Mouse (Mus musculus) myocyte (in vitro differentiated cells): ENCODE measurements around the gene Plpp7. TPM values are rescaled to one million over a fixed set of nuclear protein-coding genes. Genes with fewer than 3 reads are reported as not detected.

Source experiments
- H3K27me3 ChIP-seq: one replicate; pipeline ENCODE4 v1.6.1; 2011; ENCODE audit not compliant: control insufficient read depth, insufficient read depth, insufficient read length
- H3K36me3 ChIP-seq: one replicate; pipeline ENCODE4 v1.6.1; 2011; ENCODE audit not compliant: control insufficient read depth, insufficient read depth
- H3K4me2 ChIP-seq: one replicate; pipeline ENCODE4 v1.6.1; 2011; ENCODE audit warnings: low read depth, control low read depth
- H3K4me3 ChIP-seq: one replicate; pipeline ENCODE4 v1.5.1; 2011; ENCODE audit warnings: mild to moderate bottlenecking, control low read depth, moderate library complexity
- H3K79me2 ChIP-seq: one replicate; pipeline ENCODE4 v1.6.1; 2011; ENCODE audit not compliant: control insufficient read depth, insufficient read depth
- H3ac ChIP-seq: one replicate; pipeline ENCODE4 v1.6.1; 2011; ENCODE audit not compliant: control insufficient read depth, insufficient read length
- CEBPB ChIP-seq: IDR thresholded peaks from 2 replicates; pipeline ENCODE4 v1.6.1; 2011; ENCODE audit warnings: mild to moderate bottlenecking, moderate library complexity; ENCODE audit not compliant: poor library complexity, insufficient read depth, severe bottlenecking
- E2F4 ChIP-seq: IDR thresholded peaks from one replicate; pipeline ENCODE4 v1.6.1; 2011; ENCODE audit warnings: mild to moderate bottlenecking, control low read depth, moderate library complexity; ENCODE audit not compliant: insufficient read depth
- MAX ChIP-seq: IDR thresholded peaks from one replicate; pipeline ENCODE4 v1.6.1; 2011; ENCODE audit warnings: low read depth, mild to moderate bottlenecking, control low read depth
- MYOD1 ChIP-seq, 3 experiments: IDR thresholded peaks; one replicate each; pipeline ENCODE4 v1.6.1; 2011; ENCODE audit warnings: control low read depth in 2 of 3, low read depth in 2 of 3, mild to moderate bottlenecking in 2 of 3, moderate library complexity in 1 of 3; ENCODE audit not compliant: insufficient read length in 2 of 3, control insufficient read depth in 1 of 3
- MYOG ChIP-seq, 3 experiments: IDR thresholded peaks; one replicate each; pipeline ENCODE4 v1.6.1; 2011; ENCODE audit warnings: control low read depth in 2 of 3, low read depth in 2 of 3, mild to moderate bottlenecking in 2 of 3; ENCODE audit not compliant: insufficient read length in 2 of 3, control insufficient read depth in 1 of 3, insufficient read depth in 1 of 3
- POLR2A ChIP-seq: IDR thresholded peaks from one replicate; pipeline ENCODE4 v1.6.1; 2011; ENCODE audit warnings: low read depth, mild to moderate bottlenecking, control low read depth, moderate library complexity; ENCODE audit not compliant: insufficient read length
- POLR2AphosphoS2 ChIP-seq: IDR thresholded peaks from one replicate; pipeline ENCODE4 v1.6.1; 2011; ENCODE audit warnings: low read depth, control low read depth; ENCODE audit not compliant: insufficient read length
- REST ChIP-seq: IDR thresholded peaks from one replicate; pipeline ENCODE4 v1.6.1; 2011; ENCODE audit warnings: mild to moderate bottlenecking, control low read depth, moderate library complexity; ENCODE audit not compliant: insufficient read depth, insufficient read length
- SRF ChIP-seq: IDR thresholded peaks from one replicate; pipeline ENCODE4 v1.6.1; 2011; ENCODE audit warnings: low read depth; ENCODE audit not compliant: control insufficient read depth, insufficient read length
- TCF12 ChIP-seq: IDR thresholded peaks from one replicate; pipeline ENCODE4 v1.6.1; 2011; ENCODE audit warnings: mild to moderate bottlenecking, control low read depth; ENCODE audit not compliant: poor library complexity, insufficient read depth, severe bottlenecking
- TCF3 ChIP-seq: IDR thresholded peaks from one replicate; pipeline ENCODE4 v1.6.1; 2011; ENCODE audit warnings: low read depth, control low read depth; ENCODE audit not compliant: insufficient read length
- USF1 ChIP-seq: IDR thresholded peaks from one replicate; pipeline ENCODE4 v1.6.1; 2011; ENCODE audit warnings: low read depth, mild to moderate bottlenecking, control low read depth, moderate library complexity
- polyA plus RNA-seq: library from polyadenylated mRNA; unstranded; fragments of >200 nt; fragmentation: generic; extraction: Trizol; gene quantifications from one replicate; pipeline ENCODE4 v1.2.1, GENCODE M21; 2012; ENCODE audit warnings: missing spikeins

Plpp7 gene
- polyA plus RNA-seq, 1 experiment: 60.6 TPM

DNA sequence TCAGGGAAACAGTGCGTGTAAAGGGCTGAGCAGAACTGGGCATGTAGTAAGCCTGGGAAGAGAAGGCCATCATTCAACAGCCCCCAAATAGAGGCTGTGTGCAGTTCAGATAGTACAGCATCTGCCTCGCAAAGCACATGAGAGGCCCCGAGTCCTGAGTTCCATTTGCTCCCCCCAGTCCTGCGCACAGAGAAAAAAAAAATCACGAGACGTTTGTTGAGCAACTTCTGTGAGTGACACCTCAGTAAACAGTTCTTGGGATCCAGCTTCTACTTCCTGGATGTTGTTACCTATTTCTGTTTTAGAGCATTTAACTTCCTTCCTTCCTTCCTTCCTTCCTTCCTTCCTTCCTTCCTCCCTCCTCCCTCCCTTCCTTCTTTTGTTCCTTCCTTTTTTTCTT lies 46.3 kb downstream of the Plpp7 start:
- Histone ChIP-seq H3ac (no peak overlapping the region), H3K36me3 (no peaks in the 10 kb centered on the region), H3K4me2 (no peak overlapping the region), H3K79me2 (no peaks in the 10 kb centered on the region), H3K4me3 (no peak overlapping the region), H3K27me3 (no peaks in the 10 kb centered on the region)
- no peak for TF ChIP-seq REST
- TF ChIP-seq POLR2AphosphoS2: no peak
- no peak for TF ChIP-seq CEBPB
- TF ChIP-seq MYOD1 (IDR thresholded peaks at IDR 0.05; ENCODE audit: control insufficient read depth in 1 of 3, insufficient read length in 2 of 3, low read depth in 2 of 3): no peak
- TF ChIP-seq MAX: no peak
- TF ChIP-seq E2F4: no peak
- TF ChIP-seq USF1: no peak
- no peak for TF ChIP-seq MYOG (IDR thresholded peaks at IDR 0.05; ENCODE audit: control insufficient read depth in 1 of 3, insufficient read depth in 1 of 3, insufficient read length in 2 of 3, low read depth in 2 of 3)
- TF ChIP-seq SRF: no peak
- no peak for TF ChIP-seq POLR2A
- no peak for TF ChIP-seq TCF12

DNA sequence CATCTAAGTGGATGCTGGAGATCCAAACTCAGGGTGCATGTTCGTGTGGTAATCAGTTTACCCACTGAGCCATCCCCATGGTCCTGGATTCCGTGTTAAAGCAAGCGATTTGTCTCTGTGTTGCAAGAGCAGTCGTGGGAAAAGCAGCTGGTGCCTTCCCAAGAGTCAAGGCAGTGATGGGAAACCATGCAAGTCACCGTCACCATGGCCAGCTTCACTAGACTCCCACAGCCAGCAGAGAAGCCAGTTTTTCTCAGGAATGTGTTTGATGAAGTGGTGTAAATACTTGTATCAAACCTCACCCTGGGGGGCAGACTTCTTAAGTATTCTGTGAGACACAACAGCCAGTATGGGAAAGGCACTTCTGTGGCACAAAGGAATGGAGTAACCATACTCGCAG lies 47.0 kb downstream of the Plpp7 start:
- Histone ChIP-seq H3ac (no peak overlapping the region), H3K4me3 (no peak overlapping the region), H3K79me2 (no peaks in the 10 kb centered on the region), H3K4me2 (no peak overlapping the region), H3K27me3 (no peaks in the 10 kb centered on the region), H3K36me3 (no peaks in the 10 kb centered on the region)
- TF ChIP-seq POLR2AphosphoS2: no peak
- no peak for TF ChIP-seq POLR2A
- no peak for TF ChIP-seq TCF3
- no peak for TF ChIP-seq CEBPB
- TF ChIP-seq MAX: no peak
- no peak for TF ChIP-seq MYOG (IDR thresholded peaks at IDR 0.05; ENCODE audit: control insufficient read depth in 1 of 3, insufficient read depth in 1 of 3, insufficient read length in 2 of 3, low read depth in 2 of 3)
- TF ChIP-seq TCF12: no peak
- no peak for TF ChIP-seq REST
- no peak for TF ChIP-seq SRF
- no peak for TF ChIP-seq MYOD1 (IDR thresholded peaks at IDR 0.05; ENCODE audit: control insufficient read depth in 1 of 3, insufficient read length in 2 of 3, low read depth in 2 of 3)
- no peak for TF ChIP-seq USF1
- no peak for TF ChIP-seq E2F4

DNA sequence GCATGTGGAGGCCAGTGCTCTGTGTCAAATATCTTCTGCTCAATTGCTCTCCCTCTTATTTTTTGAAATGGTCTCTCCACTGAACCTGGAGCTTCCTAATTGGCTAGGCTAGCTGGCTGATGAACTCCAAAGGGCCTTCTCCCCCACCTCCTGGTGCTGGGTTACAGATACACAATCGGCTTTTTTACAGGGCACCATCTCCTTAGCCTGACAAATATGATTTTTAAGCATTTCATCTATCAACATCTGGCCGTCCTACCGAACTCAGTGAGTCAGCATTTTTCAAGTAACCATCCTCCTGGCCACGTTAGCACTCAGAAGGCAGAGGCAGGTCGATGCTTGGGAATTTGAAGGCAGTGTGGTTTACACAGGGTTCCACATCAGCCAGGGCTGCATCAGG lies 49.3 kb downstream of the Plpp7 start:
- Histone ChIP-seq H3K36me3 (no peaks in the 10 kb centered on the region), H3K4me3 (no peak overlapping the region), H3K4me2 (no peak overlapping the region), H3ac (no peak overlapping the region), H3K79me2 (no peaks in the 10 kb centered on the region), H3K27me3 (no peaks in the 10 kb centered on the region)
- TF ChIP-seq TCF12 (no peak), REST (no peak), TCF3 (no peak), CEBPB (no peak), SRF (no peak), MYOD1 (IDR thresholded peaks at IDR 0.05; ENCODE audit: control insufficient read depth in 1 of 3, insufficient read length in 2 of 3, low read depth in 2 of 3) (no peak), E2F4 (no peak), POLR2AphosphoS2 (no peak), MYOG (IDR thresholded peaks at IDR 0.05; ENCODE audit: control insufficient read depth in 1 of 3, insufficient read depth in 1 of 3, insufficient read length in 2 of 3, low read depth in 2 of 3) (no peak), MAX (no peak)

DNA sequence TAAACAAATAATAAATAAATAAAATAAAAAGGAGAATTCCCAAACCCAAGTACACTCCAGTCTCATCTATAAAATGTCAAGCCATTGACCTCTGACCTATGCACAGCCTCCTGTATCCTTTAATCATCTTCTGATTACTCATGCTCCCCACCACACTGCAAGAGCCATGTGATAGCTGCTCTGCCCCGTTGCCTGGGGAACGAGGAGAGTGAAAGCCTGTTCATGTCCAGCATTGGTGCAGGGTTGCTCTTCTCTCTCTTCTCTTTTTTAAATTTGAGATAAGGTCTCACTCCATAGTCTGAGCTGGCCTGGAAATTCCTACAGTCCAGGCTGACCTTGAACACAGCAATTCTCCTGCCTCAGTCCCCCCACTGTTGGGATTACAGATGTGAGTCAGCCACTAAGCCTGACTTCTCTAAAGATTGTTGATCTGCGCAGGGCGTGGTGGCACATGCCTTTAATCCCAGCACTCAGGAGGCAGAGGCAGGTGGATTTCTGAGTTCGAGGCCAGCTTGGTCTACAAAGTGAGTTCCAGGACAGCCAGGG lies 51.4 kb downstream of the Plpp7 start:
- Histone ChIP-seq H3K27me3 (no peaks in the 10 kb centered on the region), H3ac (no peak overlapping the region), H3K36me3 (no peaks in the 10 kb centered on the region), H3K4me3 (no peak overlapping the region), H3K4me2 (no peak overlapping the region), H3K79me2 (peaks cover 3% of the 10 kb centered on the region)
- TF ChIP-seq SRF (no peak), POLR2A (no peak), USF1 (peak; percentile 55)

DNA sequence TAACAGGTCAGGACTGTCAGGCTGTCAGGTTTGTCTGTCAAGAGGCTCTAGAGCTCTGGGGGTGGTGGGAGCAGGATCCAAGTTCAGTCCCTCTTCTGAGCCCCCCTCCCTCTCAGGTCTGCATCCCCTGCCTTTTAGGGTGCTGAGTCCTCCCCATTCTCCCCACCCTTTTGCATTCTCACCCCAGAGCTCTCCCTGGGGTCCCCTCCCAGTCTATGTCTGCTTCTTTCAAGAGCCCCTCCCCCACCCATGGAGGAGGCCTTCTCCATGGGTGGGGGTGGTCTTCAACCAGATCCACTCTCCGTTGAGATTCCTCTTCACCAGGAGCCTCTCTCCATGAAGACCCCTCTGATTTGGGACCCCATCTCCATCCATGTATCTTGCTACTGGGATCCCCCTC lies 54.8 kb downstream of the Plpp7 start:
- Histone ChIP-seq H3K36me3 (no peaks in the 10 kb centered on the region), H3K79me2 (peaks cover 38% of the 10 kb centered on the region), H3ac (peak overlapping the region; percentile 95), H3K27me3 (no peaks in the 10 kb centered on the region), H3K4me2 (peak overlapping the region; percentile 60), H3K4me3 (peak overlapping the region; percentile 89)
- peak; percentile 3 for TF ChIP-seq SRF
- no peak for TF ChIP-seq TCF3
